Mouse (Mus musculus): Measurements from ENCODE around the gene 4932415D10Rik.

Gene 4932415D10Rik

GRCm38 (mm10) chr10:82316482-82316881 lies at the start of gene 4932415D10Rik:
4932415D10Rik (minus strand) TSS chr10:82316582.
- no peak for DNase-seq

- DNase-seq, result peak in 1 of 2 experiments; percentile 7
These were observed 45.5 kb upstream of the 4932415D10Rik start for GRCm38 (mm10) chr10:82361911-82362310.

- DNase-seq, result no peak
These were observed 39.0 kb upstream of the 4932415D10Rik start for GRCm38 (mm10) chr10:82355401-82355800.

- peak; percentile 88 to 89 for DNase-seq
These were observed 38.0 kb upstream of the 4932415D10Rik start, which contains the start of gene Gm4924 for GRCm38 (mm10) chr10:82354083-82355010. Gm4924 (plus strand) TSS chr10:82354255.

- no peak for DNase-seq
These were observed 13.4 kb upstream of the 4932415D10Rik start for GRCm38 (mm10) chr10:82329826-82330225.

- DNase-seq, result peak in 1 of 2 experiments; percentile 1
These were observed 3.8 kb upstream of the 4932415D10Rik start for GRCm38 (mm10) chr10:82320134-82320533.

GRCm38 (mm10) chr10:82296440-82296839 lies 19.9 kb downstream of the 4932415D10Rik start:
- DNase-seq, result no peak

- no peak for DNase-seq
These were observed 59.1 kb downstream of the 4932415D10Rik start for GRCm38 (mm10) chr10:82257331-82257730.

GRCm38 (mm10) chr10:82245021-82245420 lies 71.4 kb downstream of the 4932415D10Rik start:
- DNase-seq, result no peak

GRCm38 (mm10) chr10:82241401-82241788 lies 75.0 kb downstream of the 4932415D10Rik start:
- DNase-seq, result no peak

GRCm38 (mm10) chr10:82240742-82241400 lies 75.5 kb downstream of the 4932415D10Rik start, which contains the start of gene Zfp938:
Zfp938 (minus strand) TSS chr10:82241280.
- DNase-seq, result peak; percentile 82 to 83

Measured in cerebellum, postnatal 14 days (tissue).